Mouse (Mus musculus) CD4-positive, CD25-positive, alpha-beta regulatory T cell, adult 9 weeks (primary cell): Measurements from ENCODE around the gene Klk1b9. TPM values are rescaled to one million over a fixed set of nuclear protein-coding genes. Genes with fewer than 3 reads are reported as not detected.

Experiments used
- polyA plus RNA-seq: library from polyadenylated mRNA; unstranded; fragments of 100-300 nt; shearing (Covaris generic); gene quantifications from one replicate; pipeline ENCODE4 v1.2.1, GENCODE M21; 2017

Gene Klk1b9
- 1.1 TPM for polyA plus RNA-seq

DNA sequence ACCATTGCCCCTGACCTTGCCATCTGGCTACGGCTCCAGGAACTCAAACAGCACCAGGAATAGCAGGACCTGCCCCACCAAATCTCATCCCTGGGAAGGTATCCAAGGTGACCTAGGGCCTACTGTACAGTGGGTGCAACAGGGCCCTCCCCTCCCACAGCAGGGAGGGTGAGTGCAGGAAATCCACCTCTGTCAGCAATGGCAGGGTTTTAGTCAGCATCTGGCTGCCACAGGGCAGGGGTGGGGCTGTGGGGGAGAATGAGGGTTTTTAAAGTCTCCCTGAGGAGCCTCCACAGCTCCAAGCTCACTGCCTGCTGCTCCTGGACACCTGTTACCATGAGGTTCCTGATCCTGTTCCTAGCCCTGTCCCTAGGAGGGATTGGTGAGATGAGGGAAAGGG, at the start of gene Klk1b9:
TSS of gene Klk1b9 (plus strand) at position 301 of the 400 bp plus-strand sequence.

DNA sequence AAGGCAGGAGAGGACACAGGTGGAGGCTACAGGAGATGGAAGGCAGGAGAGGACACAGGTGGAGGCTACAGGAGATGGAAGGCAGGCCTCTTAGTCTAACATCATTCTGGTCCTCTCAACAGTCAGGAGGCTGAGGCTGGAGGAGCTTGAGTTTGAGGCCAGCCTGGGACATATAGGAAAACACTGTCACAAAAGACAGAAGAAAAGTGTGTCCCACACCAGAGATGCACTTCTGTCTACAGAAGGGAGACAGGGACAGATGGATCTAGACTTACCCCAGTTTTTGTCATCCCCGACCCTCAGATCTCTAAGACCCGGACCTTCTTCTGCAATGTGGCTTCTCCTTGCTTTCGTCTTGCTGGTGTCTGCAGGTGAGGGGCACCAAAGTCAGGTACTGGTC, 42.4 kb upstream of the Klk1b9 start, which contains the start of gene Klk15:
TSS of gene Klk15 (plus strand) at position 301 of the 400 bp plus-strand sequence.

DNA sequence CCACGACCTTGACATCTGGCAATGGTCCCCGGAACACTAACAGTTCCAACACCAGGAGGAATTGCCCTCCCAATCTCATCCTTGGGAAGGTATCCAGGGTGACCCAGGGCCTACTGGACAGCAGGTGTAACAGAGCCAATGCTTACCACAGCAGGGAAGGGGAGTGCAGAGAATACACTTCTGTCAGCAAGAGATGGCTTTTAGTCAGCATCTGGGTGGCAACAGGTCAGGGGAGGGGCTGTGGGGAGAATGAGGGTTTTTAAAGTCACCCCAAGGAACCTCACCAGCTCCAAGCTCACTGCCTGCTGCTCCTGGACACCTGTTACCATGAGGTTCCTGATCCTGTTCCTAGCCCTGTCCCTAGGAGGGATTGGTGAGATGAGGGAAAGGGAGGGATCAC, 25.5 kb upstream of the Klk1b9 start, which contains the start of gene Klk1b8:
TSS of gene Klk1b8 (plus strand) at position 301 of the 400 bp plus-strand sequence.

DNA sequence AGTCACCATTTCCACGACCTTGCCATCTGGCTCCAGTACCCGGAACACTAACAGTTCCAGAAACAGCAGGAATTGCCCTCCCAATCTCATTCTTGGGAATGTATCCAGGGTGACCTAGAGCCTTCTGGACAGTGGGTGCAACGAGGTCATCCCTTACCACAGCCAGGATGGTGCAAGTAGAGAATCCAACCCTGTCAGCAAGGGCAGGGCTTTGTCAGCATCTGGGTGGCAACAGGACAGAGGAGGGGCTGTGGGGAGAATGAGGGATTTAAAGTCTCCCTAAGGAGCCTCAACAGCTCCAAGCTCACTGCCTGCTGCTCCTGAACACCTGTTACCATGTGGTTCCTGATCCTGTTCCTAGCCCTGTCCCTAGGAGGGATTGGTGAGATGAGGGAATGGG, 9.4 kb upstream of the Klk1b9 start, which contains the start of gene Klk1b1:
TSS of gene Klk1b1 (plus strand) at position 301 of the 400 bp plus-strand sequence.

DNA sequence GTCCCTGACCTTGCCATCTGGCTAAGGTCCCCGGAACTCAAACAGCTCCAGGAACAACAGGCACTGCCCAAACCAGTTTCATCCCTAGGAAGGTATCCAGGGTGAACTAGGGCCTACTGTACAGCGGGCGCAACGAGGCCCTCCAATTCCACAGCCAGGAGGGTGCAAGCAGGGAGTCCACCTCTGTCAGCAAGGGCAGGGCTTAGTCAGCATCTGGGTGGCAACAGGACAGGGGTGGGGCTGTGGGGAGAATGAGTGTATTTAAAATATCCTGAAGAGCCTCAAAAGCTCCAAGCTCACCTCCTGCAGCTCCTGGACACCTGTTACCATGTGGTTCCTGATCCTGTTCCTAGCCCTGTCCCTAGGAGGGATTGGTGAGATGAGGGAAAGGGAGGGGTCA, 19.7 kb downstream of the Klk1b9 start, which contains the start of gene Klk1b11:
TSS of gene Klk1b11 (plus strand) at position 301 of the 400 bp plus-strand sequence.

DNA sequence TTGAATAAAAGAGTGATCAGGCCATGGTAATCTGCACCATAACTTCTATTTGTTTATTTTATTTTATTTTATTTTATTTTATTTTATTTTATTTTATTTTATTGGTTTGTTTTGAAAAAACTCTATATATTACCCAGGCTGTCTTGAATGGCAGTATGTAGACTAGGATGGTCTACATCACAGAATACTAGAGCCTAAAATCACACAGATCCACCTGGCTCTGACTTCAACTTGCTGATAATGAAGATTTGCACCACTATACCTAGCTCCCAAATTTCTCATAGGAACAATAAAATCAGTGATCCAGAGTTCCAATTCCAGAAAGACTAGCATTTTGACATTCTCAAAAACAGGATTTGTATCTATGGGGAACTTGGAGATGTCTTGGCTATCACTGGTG, 36.0 kb downstream of the Klk1b9 start, which contains the start of gene Klk1b26:
TSS of gene Klk1b26 (plus strand) at position 301 of the 400 bp plus-strand sequence.

Other genes starting within 250 kb of the Klk1b9 start
- gene Klk12, start 207.2 kb upstream of the Klk1b9 start, polyA plus RNA-seq = not detected
- not detected for gene Klk11, start 201.5 kb upstream of the Klk1b9 start, polyA plus RNA-seq
- gene Klk10, start 195.0 kb upstream of the Klk1b9 start, polyA plus RNA-seq = 0.33 TPM
- 0.62 TPM for gene Klk9, start 184.2 kb upstream of the Klk1b9 start, polyA plus RNA-seq
- gene Klk8, start 178.5 kb upstream of the Klk1b9 start, polyA plus RNA-seq = 141 TPM
- gene Klk7, start 164.8 kb upstream of the Klk1b9 start, polyA plus RNA-seq = not detected
- not detected for gene Klk6, start 151.6 kb upstream of the Klk1b9 start, polyA plus RNA-seq
- gene Klk5, start 134.1 kb upstream of the Klk1b9 start, polyA plus RNA-seq = not detected
- not detected for gene Klk4, start 94.9 kb upstream of the Klk1b9 start, polyA plus RNA-seq
- gene Klk15, start 42.3 kb upstream of the Klk1b9 start, polyA plus RNA-seq = not detected
- gene Klk1b8, start 25.4 kb upstream of the Klk1b9 start, polyA plus RNA-seq = not detected
- gene Klk1b1, start 9.3 kb upstream of the Klk1b9 start, polyA plus RNA-seq = not detected
- gene Klk1b11, start 19.8 kb downstream of the Klk1b9 start, polyA plus RNA-seq = not detected
- not detected for gene Klk1b26, start 36.1 kb downstream of the Klk1b9 start, polyA plus RNA-seq
- 2.8 TPM for gene Klk1b27, start 76.2 kb downstream of the Klk1b9 start, polyA plus RNA-seq
- not detected for gene Klk1b21, start 126.3 kb downstream of the Klk1b9 start, polyA plus RNA-seq
- not detected for gene Klk1b22, start 136.6 kb downstream of the Klk1b9 start, polyA plus RNA-seq
- gene Klk1b16, start 160.7 kb downstream of the Klk1b9 start, polyA plus RNA-seq = not detected
- not detected for gene Klk1b24, start 212.2 kb downstream of the Klk1b9 start, polyA plus RNA-seq
- gene Klk1b3, start 222.1 kb downstream of the Klk1b9 start, polyA plus RNA-seq = not detected
- not detected for gene Klk1b4, start 231.4 kb downstream of the Klk1b9 start, polyA plus RNA-seq
- not detected for gene Klk1b5, start 239.9 kb downstream of the Klk1b9 start, polyA plus RNA-seq
- 0.40 TPM for gene Klk1, start 249.3 kb downstream of the Klk1b9 start, polyA plus RNA-seq